Mouse (Mus musculus) skeletal muscle tissue, adult 2 months (tissue): ENCODE data around the gene Rps18.
"Not testable (repeated sequence)": the region's sequence is repeated elsewhere in the genome, so short reads cannot be mapped to it uniquely, and the experiment has no call there.

ENCODE experiments used
- DNase-seq: peaks from one replicate; pipeline ENCODE4 v3.0.0-alpha.2; 2012; ENCODE audit warnings: low read depth, low spot score

The Rps18 gene

DNA sequence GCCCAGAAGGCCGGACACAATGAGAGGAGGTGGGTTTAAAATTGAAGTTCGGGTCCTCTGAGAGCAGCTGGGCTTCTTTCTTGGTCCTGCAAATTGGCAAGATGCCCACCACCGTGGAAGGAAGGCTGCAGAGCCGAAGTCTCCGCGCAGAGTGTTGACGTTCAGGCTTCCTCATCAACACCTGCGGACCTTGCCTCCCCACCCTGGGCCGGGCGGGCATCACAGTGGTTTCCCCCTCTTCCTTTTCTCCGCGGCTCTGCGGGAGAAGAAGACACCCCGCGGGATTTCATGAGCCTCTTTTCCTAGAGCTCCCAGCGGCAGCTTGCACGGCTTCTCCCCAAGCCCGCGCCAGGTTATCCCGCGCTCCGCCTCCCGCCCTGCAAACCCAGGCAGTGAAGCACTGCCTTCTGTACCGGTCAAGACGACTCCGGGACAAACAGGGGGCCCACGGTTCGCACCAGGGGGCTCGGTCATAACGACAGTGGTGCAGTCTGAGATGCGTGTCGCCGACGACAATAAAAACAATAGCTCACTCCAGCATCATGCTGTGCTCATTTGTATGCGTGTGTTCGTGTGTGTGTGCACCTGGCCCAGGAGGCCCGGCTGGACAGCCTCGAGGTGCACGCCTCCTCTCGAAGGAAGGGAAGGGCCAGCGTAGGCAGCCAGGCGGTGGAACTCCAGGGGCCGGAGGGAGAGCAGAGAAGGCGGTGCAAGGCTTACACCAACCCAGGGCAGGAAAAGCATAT, 47.3 kb downstream of the Rps18 start:
- DNase-seq, result no peak

DNA sequence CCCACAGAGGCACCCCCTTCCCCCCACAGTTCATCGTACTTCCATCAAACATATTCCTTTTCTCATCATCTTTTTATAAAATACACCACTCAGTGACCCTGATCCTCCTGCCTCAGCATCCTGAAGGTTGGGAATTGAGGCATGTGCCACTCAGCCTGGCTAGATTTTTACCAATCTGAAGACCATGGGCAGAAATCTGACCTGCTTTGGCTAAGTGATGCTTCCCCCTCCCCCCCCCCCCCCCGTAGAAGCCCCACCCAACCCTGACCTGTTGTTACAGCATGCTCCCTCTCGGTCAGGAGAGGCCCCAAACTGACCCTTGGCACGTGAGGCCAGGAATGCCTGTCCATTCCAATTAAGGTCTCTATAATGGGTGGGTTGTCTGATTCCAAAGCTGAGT, 51.0 kb downstream of the Rps18 start, which contains the start of gene Platr17:
Platr17 (plus strand) TSS at position 301 of the 400 bp plus-strand sequence.
- DNase-seq, result not testable (repeated sequence)

DNA sequence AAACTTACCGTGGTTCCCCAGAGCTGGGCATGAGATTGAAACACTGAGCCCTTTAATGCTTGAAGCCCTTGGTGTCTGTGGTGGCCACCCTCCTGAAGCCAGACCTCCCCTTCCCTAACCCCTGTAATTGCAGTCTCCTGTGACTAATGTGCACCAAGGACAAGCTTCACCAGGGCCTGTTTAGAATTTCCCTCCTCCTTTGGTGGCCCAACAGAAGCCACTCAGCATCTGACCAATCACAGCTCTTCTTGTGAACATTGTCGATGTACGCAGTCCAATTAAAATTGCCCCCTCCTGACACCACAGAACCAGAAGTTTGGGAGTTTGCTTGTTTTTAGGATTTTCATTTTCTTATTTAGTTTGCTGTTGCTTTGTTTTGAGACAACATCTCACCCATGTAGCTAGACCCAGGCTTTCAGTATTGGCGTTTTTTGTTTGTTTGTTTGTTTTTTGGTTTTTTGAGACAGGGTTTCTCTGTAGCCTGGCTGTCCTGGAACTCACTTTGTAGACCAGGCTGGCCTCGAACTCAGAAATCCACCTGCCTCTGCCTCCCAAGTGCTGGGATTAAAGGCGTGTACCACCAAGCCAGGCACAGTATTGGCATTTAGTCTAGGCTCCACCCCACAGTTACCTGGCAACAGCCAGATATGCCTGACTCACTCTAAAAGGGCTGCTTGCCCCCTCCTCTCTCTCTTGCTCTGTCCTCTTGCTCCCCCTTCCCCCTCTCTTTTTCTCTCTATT, 51.7 kb downstream of the Rps18 start:
- DNase-seq, result not testable (repeated sequence)

DNA sequence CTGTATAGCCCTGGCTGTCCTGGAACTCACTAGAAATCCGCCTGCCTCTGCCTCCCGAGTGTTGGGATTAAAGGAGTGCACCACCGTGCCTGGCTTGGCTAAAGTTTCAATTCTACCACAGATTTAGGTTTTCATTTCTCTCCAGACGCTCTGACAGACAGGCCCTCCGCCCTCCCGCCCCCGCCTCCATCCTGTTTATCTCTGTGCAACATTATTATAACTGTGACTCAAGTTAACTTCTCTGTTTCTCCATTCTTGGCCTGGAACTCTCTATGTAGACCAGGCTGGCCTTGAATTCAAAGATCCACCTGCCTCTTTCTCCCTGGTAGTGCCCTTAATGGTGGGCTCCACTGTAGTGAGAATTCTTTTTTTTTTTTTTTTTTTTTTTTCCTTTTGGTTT, 53.3 kb downstream of the Rps18 start:
- no peak for DNase-seq

DNA sequence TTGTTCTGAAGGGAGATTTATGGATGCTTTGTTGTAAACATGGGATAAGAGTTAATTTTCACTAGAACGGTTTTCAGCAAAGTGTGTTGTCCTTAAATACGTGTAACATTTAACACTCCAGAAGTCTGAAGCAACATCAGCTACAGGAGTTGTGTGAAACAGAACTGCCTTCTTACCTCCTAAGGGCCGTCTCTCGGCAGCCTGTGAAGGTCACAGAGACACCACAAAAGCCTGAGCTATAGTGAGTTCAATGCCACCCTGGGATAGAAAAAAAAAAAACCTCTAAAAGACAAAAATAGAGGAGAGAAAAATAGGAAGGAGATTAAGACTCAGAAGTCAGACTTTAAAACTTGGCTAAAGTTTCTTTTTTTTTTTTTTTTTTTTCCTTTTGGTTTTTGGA, 53.7 kb downstream of the Rps18 start:
- DNase-seq, result no peak
